Mouse (Mus musculus): ENCODE results near the gene Arhgef19.

DNA sequence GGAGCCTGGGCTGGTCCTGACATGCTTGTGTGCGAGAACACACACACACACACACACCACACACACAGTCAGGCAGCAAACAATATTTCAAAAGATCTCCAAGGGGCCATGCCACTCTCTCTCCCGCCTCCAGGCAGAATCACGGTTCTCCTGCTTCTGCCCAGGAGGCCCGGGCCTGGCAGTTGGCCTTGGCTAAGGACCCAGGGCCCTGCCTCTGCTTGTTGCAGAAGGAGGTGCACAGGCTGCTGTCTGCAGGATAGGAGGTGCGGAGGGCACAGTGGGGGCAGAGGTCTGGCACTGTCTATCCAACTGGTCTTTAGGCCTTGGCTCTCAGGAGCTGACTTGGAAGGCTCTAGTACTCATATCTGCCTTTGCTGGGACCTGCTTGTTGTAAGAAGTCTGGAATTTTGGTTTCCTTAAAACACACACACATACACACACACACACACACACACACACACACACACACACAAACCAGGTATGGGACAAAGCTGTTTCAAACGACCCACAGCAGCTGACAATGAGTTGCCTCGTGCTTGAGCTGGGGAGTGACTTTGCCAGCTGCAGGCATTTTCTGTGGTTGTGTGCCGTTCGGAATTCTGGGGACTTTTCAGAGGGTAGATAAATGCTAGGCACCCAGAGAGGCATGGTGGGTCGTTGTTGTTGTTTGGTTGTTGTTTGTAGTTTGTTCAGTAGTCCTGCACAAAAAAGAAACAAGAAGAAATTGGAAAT lies 23.8 kb downstream of the Arhgef19 start:
- TF ChIP-seq POLR2A (IDR thresholded peaks at IDR 0.05; ENCODE audit: low read depth, low read length), result no peak
- TF ChIP-seq CTCF (conservative IDR thresholded peaks at IDR 0.05; ENCODE audit: insufficient read depth, insufficient read length, low read depth, low read length), result no peak

Measured in kidney, adult 2 months (tissue).